Mouse (Mus musculus) testis, adult 2 months (tissue): ENCODE results near the gene Pla2r1.

Source experiments
- CTCF ChIP-seq: fragments of 200-500 bp; IDR thresholded peaks from 2 replicates; pipeline ENCODE4 v1.5.1; 2012; ENCODE audit warnings: low read depth, mild to moderate bottlenecking, inconsistent platforms, low read length, moderate library complexity; ENCODE audit not compliant: control insufficient read depth, insufficient read depth, insufficient replicate concordance
- POLR2A ChIP-seq: fragments of 200-500 bp; IDR thresholded peaks from 2 replicates; pipeline ENCODE4 v1.6.1; 2012; ENCODE audit warnings: low read depth, mild to moderate bottlenecking, inconsistent platforms, low read length, moderate library complexity; ENCODE audit not compliant: control insufficient read depth

DNA sequence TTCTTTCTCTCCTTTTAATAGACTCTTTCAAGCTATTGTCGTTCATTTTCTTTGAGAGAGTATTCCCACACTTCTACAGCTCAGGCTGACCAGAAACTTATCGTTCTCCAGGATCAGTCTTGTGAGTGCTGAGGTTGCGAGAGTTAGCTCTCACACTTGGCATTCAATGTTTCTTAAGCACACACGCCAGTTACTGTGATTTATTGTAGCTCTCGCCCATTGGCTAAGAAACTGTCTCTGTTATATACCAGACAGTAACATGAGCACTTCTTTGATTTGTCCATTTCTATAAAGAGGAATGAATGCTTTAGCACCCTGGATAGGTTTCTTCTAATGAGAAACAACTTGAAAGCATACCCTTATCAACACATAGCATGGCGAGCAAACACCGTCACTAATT lies 185.2 kb downstream of the Pla2r1 start:
- TF ChIP-seq CTCF (no peak), POLR2A (no peak)
